Mouse (Mus musculus): Measurements from ENCODE around the gene Smg8. TPM values are rescaled to one million over a fixed set of nuclear protein-coding genes. Genes with fewer than 3 reads are reported as not detected.
"Not testable (repeated sequence)": the region's sequence is repeated elsewhere in the genome, so short reads cannot be mapped to it uniquely, and the experiment has no call there.

Smg8 gene
- total RNA-seq, 1 experiment from 2014 or later = 21.1 TPM

GRCm38 (mm10) chr11:87056286-87056685, 30.3 kb downstream of the Smg8 start:
- no peak for ATAC-seq (ENCODE audit: extremely low read depth, insufficient number of reproducible peaks, low FRiP score, poor library complexity, severe bottlenecking)

- ATAC-seq (ENCODE audit: extremely low read depth, insufficient number of reproducible peaks, low FRiP score, poor library complexity, severe bottlenecking) = not testable (repeated sequence)
These were observed 37.7 kb downstream of the Smg8 start for GRCm38 (mm10) chr11:87048900-87049299.

GRCm38 (mm10) chr11:87046968-87047367, 39.6 kb downstream of the Smg8 start:
- no peak for ATAC-seq (ENCODE audit: extremely low read depth, insufficient number of reproducible peaks, low FRiP score, poor library complexity, severe bottlenecking)

GRCm38 (mm10) chr11:87043052-87043451, 43.5 kb downstream of the Smg8 start:
- ATAC-seq (ENCODE audit: extremely low read depth, insufficient number of reproducible peaks, low FRiP score, poor library complexity, severe bottlenecking) = no peak

DNA sequence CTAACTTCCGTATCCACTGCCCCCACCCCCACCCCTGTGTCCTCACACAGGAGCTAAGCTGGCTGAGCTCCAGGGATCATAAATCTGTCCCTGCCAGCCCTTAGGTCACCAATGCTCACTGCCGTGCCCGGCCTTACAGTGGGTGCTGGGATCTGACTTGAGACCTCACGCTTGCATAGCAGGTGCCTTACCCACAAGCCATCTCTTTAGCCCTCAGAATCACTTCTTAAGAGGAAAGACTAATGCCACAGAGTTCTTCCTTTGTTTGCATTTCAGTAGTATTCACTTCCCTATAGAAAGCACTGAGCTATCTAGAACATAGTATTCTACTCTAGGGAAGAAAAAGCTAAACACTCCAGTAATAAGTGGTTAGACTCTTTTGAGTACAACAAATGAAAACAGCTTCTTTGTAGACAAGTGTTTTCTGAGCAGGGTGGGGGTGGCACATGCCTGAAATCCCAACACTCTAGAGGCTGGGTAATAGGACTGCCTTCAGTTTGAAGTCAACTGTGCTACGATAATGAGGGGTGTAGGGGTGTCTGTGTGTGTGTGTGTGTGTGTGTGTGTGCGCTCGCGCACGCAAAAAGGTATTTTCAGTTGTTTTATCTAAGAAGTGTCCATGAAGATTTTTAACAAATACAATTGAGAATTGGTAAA, 47.1 kb downstream of the Smg8 start:
- 0 out of 2 replicates have a peak, but pooled peaks have one; percentile 16 for ATAC-seq (ENCODE audit: extremely low read depth, insufficient number of reproducible peaks, low FRiP score, poor library complexity, severe bottlenecking)

DNA sequence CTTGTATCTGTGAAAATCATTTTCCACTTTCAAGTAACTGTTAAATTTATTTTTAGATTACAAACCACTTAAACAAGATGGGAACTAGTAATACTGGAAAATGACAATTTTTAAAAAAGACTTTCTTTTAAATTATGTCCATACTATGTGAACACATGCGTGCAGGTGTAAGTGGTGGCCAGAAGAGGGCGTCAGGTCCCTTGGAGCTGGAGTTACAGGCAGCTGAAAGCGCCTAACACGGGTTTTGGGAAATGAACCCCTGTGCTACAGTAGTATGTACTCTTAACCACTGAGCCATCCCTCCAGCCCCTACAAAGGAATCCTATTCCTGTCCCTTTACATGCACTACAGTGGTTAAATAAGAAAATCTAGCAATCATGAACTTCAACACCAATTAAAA, 50.4 kb downstream of the Smg8 start:
- no peak for ATAC-seq (ENCODE audit: extremely low read depth, insufficient number of reproducible peaks, low FRiP score, poor library complexity, severe bottlenecking)

- ATAC-seq (ENCODE audit: extremely low read depth, insufficient number of reproducible peaks, low FRiP score, poor library complexity, severe bottlenecking) = no peak
These were observed 58.4 kb downstream of the Smg8 start for GRCm38 (mm10) chr11:87028212-87028611.

Other genes with a start within 250 kb of the Smg8 start
- gene Ypel2, start 93.1 kb downstream of the Smg8 start, total RNA-seq (2017) = 2.8 and 4.1 TPM in 2 replicates
- gene Gdpd1, start 12.7 kb downstream of the Smg8 start, total RNA-seq (2017) = not detected in 2 replicates
- gene Prr11, start 21.9 kb upstream of the Smg8 start, total RNA-seq (2017) = 0.23 and 0.25 TPM in 2 replicates
- 6.6 and 11.3 TPM in 2 replicates for gene Ska2, start 22.5 kb upstream of the Smg8 start, total RNA-seq (2017)
- gene Trim37, start 40.3 kb upstream of the Smg8 start, total RNA-seq (2017) = 7.9 and 11.0 TPM in 2 replicates

All from neutrophil, adult 5-6 weeks (primary cell).